In genomic region chr12:118930386-118931318, GRCm38 (mm10) we compare ENCODE assay signal across 8 mouse cellular contexts. TPM values are rescaled to one million over a fixed set of nuclear protein-coding genes. Genes with fewer than 3 reads are reported as not detected.
DNase-seq lines count a peak whose midpoint lies in the region; ATAC-seq and TF ChIP-seq lines count a peak whose summit lies in the region.

No protein-coding gene starts in this region.

- TF ChIP-seq CTCF in lung, adult 2 months (IDR thresholded peaks at IDR 0.05; ENCODE audit: insufficient read depth, low read length) = no peak

- H3K27ac ChIP-seq in ES-E14 (ENCODE audit: insufficient read depth, low read depth, low read length, poor library complexity, severe bottlenecking) = no peak overlapping the region
- no peak overlapping the region for H3K27ac ChIP-seq in forebrain, embryonic 15.5 days (replicated peaks)
- H3K27ac ChIP-seq in neural tube, embryonic 15.5 days (replicated peaks) = no peak overlapping the region

- H3K9me3 ChIP-seq in ES-E14 (ENCODE audit: control insufficient read depth, insufficient read depth, low read depth, low read length) = no peaks in the 10 kb centered on the region
- no peaks in the 10 kb centered on the region for H3K9me3 ChIP-seq in forebrain, embryonic 15.5 days
- H3K9me3 ChIP-seq in neural tube, embryonic 15.5 days (replicated peaks) = no peaks in the 10 kb centered on the region

- H3K4me2 ChIP-seq in forebrain, embryonic 15.5 days (replicated peaks) = peak overlapping the region; percentile 36
- peak overlapping the region; percentile 53 for H3K4me2 ChIP-seq in neural tube, embryonic 15.5 days

- TF ChIP-seq POLR2A in lung, adult 2 months (IDR thresholded peaks at IDR 0.05; ENCODE audit: borderline replicate concordance, extremely low read depth, low read depth, low read length) = no peak

- ATAC-seq in forebrain, embryonic 15.5 days (replicated peaks) = peak; percentile 78
- ATAC-seq in hematopoietic stem cell, adult 5-6 weeks (replicated peaks in 1 of 2; ENCODE audit: insufficient read depth in 1 of 2, low FRiP score in 2 of 2, low TSS enrichment in 1 of 2, low read depth in 1 of 2, poor library complexity in 2 of 2, severe bottlenecking in 2 of 2) = peak; percentile 68 to 76
- peak; percentile 84 for ATAC-seq in neural tube, embryonic 15.5 days (ENCODE audit: low FRiP score)

- H3K4me3 ChIP-seq in ES-E14 (ENCODE audit: insufficient read depth in 1 of 2, low read depth in 1 of 2, low read length in 2 of 2, poor library complexity in 1 of 2, severe bottlenecking in 1 of 2) = peak overlapping the region in 1 of 2 experiments; percentile 22; a peak in 1 of 4 replicates
- H3K4me3 ChIP-seq in forebrain, embryonic 15.5 days = peak overlapping the region; percentile 12
- no peak overlapping the region for H3K4me3 ChIP-seq in lung, adult 2 months (replicated peaks; ENCODE audit: extremely low read depth, low read depth, low read length)
- peak overlapping the region; percentile 24 for H3K4me3 ChIP-seq in neural tube, embryonic 15.5 days (replicated peaks)

- no peak overlapping the region for H3K9ac ChIP-seq in ES-E14 (ENCODE audit: insufficient read depth, low read depth, low read length, poor library complexity, severe bottlenecking)
- H3K9ac ChIP-seq in forebrain, embryonic 15.5 days (replicated peaks) = 0 out of 2 replicates have a peak overlapping the region, but pooled peaks have one; percentile 6
- H3K9ac ChIP-seq in neural tube, embryonic 15.5 days (replicated peaks) = no peak overlapping the region

- 23% methylated on average over 13 of the region's 13 CpGs for WGBS in forebrain, embryonic 15.5 days
- WGBS in lung, adult 2 months = 25% methylated on average over 13 of the region's 13 CpGs
- 23% methylated on average over 13 of the region's 13 CpGs for WGBS in neural tube, embryonic 15.5 days

- peaks cover 0 to 4% of the 10 kb centered on the region in 2 experiments; a peak in 1 of 4 replicates for H3K4me1 ChIP-seq in ES-E14 (ENCODE audit: control insufficient read depth in 2 of 2, insufficient read depth in 2 of 2, low read length in 2 of 2, poor library complexity in 1 of 2)
- peaks cover 3% of the 10 kb centered on the region; the same call in 1 of the 2 replicates for H3K4me1 ChIP-seq in forebrain, embryonic 15.5 days
- H3K4me1 ChIP-seq in lung, adult 2 months (ENCODE audit: control insufficient read depth, insufficient read depth, low read length) = no peaks in the 10 kb centered on the region
- peaks cover 7% of the 10 kb centered on the region for H3K4me1 ChIP-seq in neural tube, embryonic 15.5 days

- no peaks in the 10 kb centered on the region for H3K36me3 ChIP-seq in ES-E14 (ENCODE audit: control insufficient read depth, insufficient read depth, low read length, poor library complexity, severe bottlenecking)
- H3K36me3 ChIP-seq in forebrain, embryonic 15.5 days = no peaks in the 10 kb centered on the region
- no peaks in the 10 kb centered on the region for H3K36me3 ChIP-seq in neural tube, embryonic 15.5 days

- H3K27me3 ChIP-seq in forebrain, embryonic 15.5 days = no peaks in the 10 kb centered on the region
- no peaks in the 10 kb centered on the region for H3K27me3 ChIP-seq in neural tube, embryonic 15.5 days (replicated peaks)

- in situ Hi-C loops in ES-E14 (cut with MboI; ENCODE audit: low sequenced_read_pairs in 2 of 2, unreplicated experiment in 2 of 2) = no loop called here

- DNase-seq in ES-E14 (ENCODE audit: low read depth, low spot score) = peak; percentile 78
- DNase-seq in c-Kit-positive CD71-negative TER-119-negative erythroid progenitor cells, embryonic 14.5 days (ENCODE audit: low read depth) = peak; percentile 63
- peak; percentile 80 for DNase-seq in layer of hippocampus, adult 11-12 months (ENCODE audit: low spot score)
- peak; percentile 20 for DNase-seq in lung, adult 2 months
- peak; percentile 65 for DNase-seq in thymus, postnatal 14 days

TF ChIP-seq in ES-E14, 5 proteins besides CTCF, POLR2A, EP300 and RAD21:
- peak; percentile 20; the same call in 1 of the 2 replicates for TF ChIP-seq ZC3H11A (IDR thresholded peaks at IDR 0.05; ENCODE audit: borderline replicate concordance, low read depth, low read length)
- TF ChIP-seq CHD2 (IDR thresholded peaks at IDR 0.05; ENCODE audit: low read depth, low read length) = no peak
- no peak for TF ChIP-seq ZNF384 (IDR thresholded peaks at IDR 0.05; ENCODE audit: low read depth, low read length)
- no peak for TF ChIP-seq HCFC1 (IDR thresholded peaks at IDR 0.05; ENCODE audit: borderline replicate concordance, insufficient read depth, low read length)
- TF ChIP-seq MAFK (IDR thresholded peaks at IDR 0.05; ENCODE audit: insufficient read depth, low read depth, low read length) = no peak

RNA-seq across cellular contexts. Expression of gene Abcb5, which starts 35.6 kb away (rescaled TPM):
- total RNA-seq in ES-E14 (2012; rRNA removed) = 2.5 and 7.6 TPM in 2 replicates
- not detected in 2 replicates for polyA plus RNA-seq in forebrain, embryonic 15.5 days (2015; fragmentation: Nextera tagmentation; extraction: Ambion mirVana)
- not detected in 2 replicates for total RNA-seq in hematopoietic stem cell, adult 5-6 weeks (2017)
- polyA plus RNA-seq in lung, adult 2 months (2012; rRNA removed) = not detected in 2 replicates
- 0.15 TPM in 1 of 2 replicates, not detected in the other for polyA plus RNA-seq in neural tube, embryonic 15.5 days (2015; fragmentation: Nextera tagmentation; extraction: Ambion mirVana)

Comparison
In these comparisons a context has a peak if more than half of its experiments do, and no peak if none do; other contexts are left out.
1. DNase-seq: peak in every context shown above with its lines; median percentile 80 in layer of hippocampus, adult 11-12 months; 78 in ES-E14; 65 in thymus, postnatal 14 days; 63 in c-Kit-positive CD71-negative TER-119-negative erythroid progenitor cells, embryonic 14.5 days; 20 in lung, adult 2 months.